Mouse (Mus musculus): ENCODE measurements around the gene Fgd6. TPM values are rescaled to one million over a fixed set of nuclear protein-coding genes. Genes with fewer than 3 reads are reported as not detected.

Gene Fgd6
- 2.7 and 3.4 TPM in 2 replicates for polyA plus RNA-seq (2012; rRNA removed)

GRCm38 (mm10) chr10:94035658-94036374, at the start of gene Fgd6, which contains the start of gene Vezt:
Gene Fgd6, plus strand, starts transcription at chr10:94036001.
Gene Vezt, minus strand, starts transcription at chr10:94035817.

DNA sequence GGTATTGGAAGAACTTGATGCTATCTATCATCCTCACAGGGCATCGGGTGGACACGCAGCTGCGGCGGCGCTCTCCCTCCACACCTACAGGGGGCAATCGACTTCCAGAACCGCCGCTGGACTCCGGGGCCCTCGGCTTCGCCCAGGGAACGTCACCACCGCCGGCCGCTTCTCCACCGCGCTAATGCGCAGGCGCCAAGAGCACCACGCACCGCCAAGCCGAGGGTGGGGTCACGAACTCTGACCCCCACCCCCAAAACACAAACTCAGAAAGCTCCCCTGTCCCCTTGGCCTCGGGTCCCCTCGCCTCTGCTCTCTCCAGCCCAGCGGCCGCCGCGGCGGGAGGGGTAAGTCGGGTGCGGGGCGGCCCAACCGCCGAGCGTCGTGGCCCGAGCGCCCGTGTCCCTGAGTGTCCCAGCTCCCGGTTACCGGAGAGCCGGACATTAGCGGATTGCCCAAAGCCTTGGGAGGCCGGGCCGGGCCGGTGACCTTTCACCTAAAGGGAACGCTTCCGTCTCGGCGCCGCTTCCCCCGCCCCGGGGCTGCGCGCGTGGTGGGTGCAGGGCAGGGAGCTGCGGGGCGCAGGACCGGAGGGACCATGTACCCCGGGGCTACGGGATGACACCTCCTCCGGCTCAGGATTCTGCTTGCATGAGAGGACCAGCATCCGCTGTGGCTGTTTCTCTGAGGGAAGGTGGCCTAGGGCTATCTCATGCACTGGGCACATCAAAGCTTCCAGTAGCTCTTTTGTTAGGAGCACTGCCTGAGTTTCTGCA, 112.1 kb downstream of the Fgd6 start, which contains the start of gene Nr2c1:
Gene Nr2c1, plus strand, starts transcription at position 268 of the 776 bp plus-strand sequence.

Other genes starting within 250 kb of the Fgd6 start
- gene Usp44, start 204.4 kb upstream of the Fgd6 start, polyA plus RNA-seq (2012; rRNA removed) = 1.5 and 1.6 TPM in 2 replicates
- gene Metap2, start 138.9 kb upstream of the Fgd6 start, polyA plus RNA-seq (2012; rRNA removed) = 221 and 253 TPM in 2 replicates
- 6.1 and 8.1 TPM in 2 replicates for gene Vezt, start 184 bp upstream of the Fgd6 start, polyA plus RNA-seq (2012; rRNA removed)
- 2.1 and 2.5 TPM in 2 replicates for gene Nr2c1, start 112.0 kb downstream of the Fgd6 start, polyA plus RNA-seq (2012; rRNA removed)
- gene Ndufa12, start 162.7 kb downstream of the Fgd6 start, polyA plus RNA-seq (2012; rRNA removed) = 83.4 and 104 TPM in 2 replicates